Mouse (Mus musculus) erythroblast, embryonic 14.5 days (primary cell): ENCODE results near the gene Il9.

Source experiments
- GATA1 ChIP-seq: IDR thresholded peaks from 2 replicates; pipeline ENCODE4 v1.6.1; 2012; ENCODE audit warnings: low read length, inconsistent platforms, mixed read lengths
- TAL1 ChIP-seq: IDR thresholded peaks from 3 replicates; pipeline ENCODE4 v1.6.1; 2012; ENCODE audit warnings: low read length, inconsistent platforms, mixed read lengths

DNA sequence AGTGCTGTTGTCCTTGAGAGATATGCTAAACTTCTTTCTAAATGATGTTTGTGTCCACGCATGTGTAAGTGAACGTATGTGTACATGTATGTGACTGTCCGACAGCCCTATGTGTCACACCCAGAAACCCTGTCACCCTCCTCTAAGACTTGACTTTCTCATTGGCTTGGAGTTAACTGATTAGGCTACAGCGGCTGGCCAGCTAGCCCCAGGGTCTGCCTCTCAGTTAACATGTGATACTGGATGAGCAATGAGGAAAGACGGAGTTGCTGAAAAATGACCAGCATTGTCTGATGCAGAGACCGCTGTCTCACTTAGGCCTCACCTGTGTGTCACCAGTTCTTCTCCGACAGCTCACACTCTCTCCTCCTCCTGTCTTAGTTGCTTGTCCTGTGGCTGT lies 45.8 kb upstream of the Il9 start:
- TF ChIP-seq TAL1: no peak
- TF ChIP-seq GATA1: no peak
